Mouse (Mus musculus) liver, embryonic 14.5 days (tissue): ENCODE measurements around the gene Trem3. TPM values are rescaled to one million over a fixed set of nuclear protein-coding genes. Genes with fewer than 3 reads are reported as not detected.

Experiments used
- ATAC-seq: fragments of 200-750 bp; cut with Nextera tagmentation; 2 replicates; pipeline ENCODE4 v1.8.0; 2017; ENCODE audit warnings: moderate number of reproducible peaks, mild to moderate bottlenecking, moderate library complexity; ENCODE audit not compliant: insufficient read depth
- DNase-seq, 3 experiments: peaks; one replicate each; pipeline ENCODE4 v3.0.0-alpha.2; 2012 to 2013; ENCODE audit warnings: low read depth in 3 of 3, low spot score in 3 of 3
- H3K27ac ChIP-seq: fragments of 300-500 bp; sonication (generic); 2 replicates; pipeline ENCODE4 v1.5.1; 2014; ENCODE audit warnings: moderate library complexity, mild to moderate bottlenecking, control low read depth, inconsistent platforms
- H3K27me3 ChIP-seq: fragments of 300-500 bp; sonication (generic); 2 replicates; pipeline ENCODE4 v1.6.1; 2014; ENCODE audit warnings: mild to moderate bottlenecking, low read length, moderate library complexity; ENCODE audit not compliant: control insufficient read depth, insufficient read depth
- H3K36me3 ChIP-seq: fragments of 300-500 bp; sonication (generic); replicated peaks from 2 replicates; pipeline ENCODE4 v1.6.1; 2014; ENCODE audit warnings: low read depth; ENCODE audit not compliant: control insufficient read depth, insufficient read depth
- H3K4me1 ChIP-seq, 2 experiments: fragments of 200-500 bp in 1 of 2; fragments of 300-500 bp in 1 of 2; sonication (generic) in 1 of 2; replicated peaks; 2 replicates each; pipeline ENCODE4 v1.6.1; 2012 to 2014; ENCODE audit warnings: antibody characterized with exemption in 1 of 2, inconsistent platforms in 1 of 2, low read length in 1 of 2; ENCODE audit not compliant: control insufficient read depth in 2 of 2, insufficient read depth in 2 of 2
- H3K4me2 ChIP-seq: fragments of 300-500 bp; sonication (generic); 2 replicates; pipeline ENCODE4 v1.6.1; 2014; ENCODE audit warnings: low read depth, mild to moderate bottlenecking, control low read depth, moderate library complexity
- H3K4me3 ChIP-seq, 2 experiments: fragments of 200-500 bp in 1 of 2; fragments of 300-500 bp in 1 of 2; sonication (generic) in 1 of 2; 2 replicates each; pipeline ENCODE4 v1.5.1; 2012 to 2014; ENCODE audit warnings: low read depth in 2 of 2, low read length in 2 of 2, mild to moderate bottlenecking in 2 of 2, control low read depth in 1 of 2, inconsistent platforms in 1 of 2, moderate library complexity in 1 of 2; ENCODE audit not compliant: insufficient read depth in 1 of 2
- H3K9ac ChIP-seq: fragments of 300-500 bp; sonication (generic); replicated peaks from 2 replicates; pipeline ENCODE4 v1.6.1; 2014; ENCODE audit warnings: mild to moderate bottlenecking, control low read depth, moderate library complexity
- H3K9me3 ChIP-seq: fragments of 300-500 bp; sonication (generic); 2 replicates; pipeline ENCODE4 v1.6.1; 2016; ENCODE audit warnings: low read length, mixed read lengths; ENCODE audit not compliant: control insufficient read depth
- CTCF ChIP-seq: IDR thresholded peaks from 2 replicates; pipeline ENCODE4 v1.5.1; 2016; ENCODE audit warnings: antibody characterized with exemption, low read depth, control low read depth
- EP300 ChIP-seq: IDR thresholded peaks from 2 replicates; pipeline ENCODE4 v1.6.1; 2016; ENCODE audit warnings: antibody characterized with exemption, low read depth
- WGBS: fragments of 180-500 bp; shearing (Covaris S2); extraction: QIAGEN DNeasy Blood & Tissue Kit; methylation state at CpG from one replicate; pipeline ENCODE4 v1.1.7; 2014; ENCODE audit not compliant: insufficient replicate concordance; 5-methylcytosine and 5-hydroxymethylcytosine counted together
- polyA plus RNA-seq, 2 experiments: library from polyadenylated mRNA; depleted of rRNA in 1 of 2; stranded (reverse) in 1 of 2; unstranded in 1 of 2; fragments of >200 nt; fragmentation: Nextera tagmentation in 1 of 2; extraction: Ambion mirVana in 1 of 2; gene quantifications; 2 replicates each; pipeline versions ENCODE4 v1.2.1 to v1.2.3; 2012 to 2014

Trem3 gene
- polyA plus RNA-seq (2012; rRNA removed) (1.2 and 1.6 TPM in 2 replicates), polyA plus RNA-seq (2014; fragmentation: Nextera tagmentation; extraction: Ambion mirVana) (2.8 and 4.1 TPM in 2 replicates)

DNA sequence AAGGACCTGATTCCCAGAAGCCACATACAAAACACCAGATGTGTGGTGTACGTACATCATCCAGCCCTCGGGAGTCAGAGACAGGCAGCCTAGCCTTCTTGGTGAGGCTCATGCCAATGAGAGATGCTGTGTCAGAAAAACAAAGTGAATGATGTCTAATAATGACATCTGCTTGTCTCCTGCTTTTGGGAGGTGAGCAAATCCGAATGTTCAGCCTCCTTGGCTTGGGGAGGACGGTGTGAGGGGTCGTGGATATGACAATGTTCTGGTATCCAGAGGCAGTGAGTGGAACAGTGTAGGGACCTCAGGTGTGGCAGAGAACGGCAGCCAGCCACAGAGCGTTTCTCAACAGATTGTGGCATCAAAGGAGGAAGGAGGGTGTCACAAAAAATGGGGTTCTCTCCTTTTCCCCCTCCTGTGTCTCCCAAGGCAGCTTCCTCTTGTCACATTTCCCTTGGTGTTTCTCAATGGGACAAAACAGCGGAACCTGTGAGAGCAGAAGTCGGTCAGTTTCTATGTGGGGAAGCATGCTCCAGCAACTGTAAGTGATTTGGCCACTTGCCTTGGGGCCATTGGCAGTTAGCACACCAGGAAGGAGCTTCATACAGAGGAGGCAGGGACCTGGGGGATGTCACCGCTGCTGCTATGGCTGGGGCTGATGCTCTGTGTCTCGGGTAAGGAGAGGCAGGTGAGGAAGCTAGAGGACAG, at the start of gene Trem3:
Trem3 (plus strand) TSS at position 557 of the 708 bp plus-strand sequence.
- Histone ChIP-seq H3K9me3 (no peaks in the 10 kb centered on the region), H3K4me2 (no peak within 1 kb of the TSS), H3K4me1 (no peaks in the 10 kb centered on the region), H3K27me3 (no peaks in the 10 kb centered on the region), H3K27ac (no peak within 1 kb of the TSS), H3K4me3 (no peak within 1 kb of the TSS), H3K9ac (no peak within 1 kb of the TSS), H3K36me3 (no peaks in the 10 kb centered on the region)
- 57% methylated on average over 11 of the region's 11 CpGs for WGBS
- ATAC-seq (no peak), DNase-seq (no peak)
- TF ChIP-seq CTCF, result no peak
- no peak for TF ChIP-seq EP300

DNA sequence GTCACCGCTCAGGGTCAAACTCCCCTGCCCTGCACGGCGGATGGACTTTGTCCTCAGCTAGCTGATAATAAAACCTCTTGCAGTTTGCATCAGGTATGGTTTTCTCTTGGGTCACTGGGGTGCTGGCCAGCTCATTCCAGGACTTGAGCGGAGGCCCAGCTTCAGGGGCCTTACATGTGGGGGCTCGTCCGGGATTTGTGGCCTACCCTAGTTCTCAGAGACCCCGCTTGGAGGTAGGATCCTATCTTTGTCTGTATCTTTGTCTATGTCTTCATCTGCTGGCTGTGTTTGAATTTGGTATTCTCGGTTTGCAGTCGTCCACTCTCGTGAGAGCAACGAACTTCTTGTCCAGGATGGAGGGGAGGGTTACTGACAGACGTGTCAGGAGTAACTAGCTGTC, 44.5 kb upstream of the Trem3 start:
- Histone ChIP-seq H3K27ac (no peak overlapping the region), H3K36me3 (no peaks in the 10 kb centered on the region), H3K9me3 (peaks cover 4% of the 10 kb centered on the region; the same call in 1 of the 2 replicates), H3K27me3 (no peaks in the 10 kb centered on the region), H3K4me2 (no peak overlapping the region), H3K4me3 (no peak overlapping the region), H3K4me1 (no peaks in the 10 kb centered on the region), H3K9ac (no peak overlapping the region)
- TF ChIP-seq EP300 (no peak), CTCF (no peak)
- ATAC-seq (no peak), DNase-seq (no peak)
- WGBS, result 80% methylated on average over 12 of the region's 12 CpGs

DNA sequence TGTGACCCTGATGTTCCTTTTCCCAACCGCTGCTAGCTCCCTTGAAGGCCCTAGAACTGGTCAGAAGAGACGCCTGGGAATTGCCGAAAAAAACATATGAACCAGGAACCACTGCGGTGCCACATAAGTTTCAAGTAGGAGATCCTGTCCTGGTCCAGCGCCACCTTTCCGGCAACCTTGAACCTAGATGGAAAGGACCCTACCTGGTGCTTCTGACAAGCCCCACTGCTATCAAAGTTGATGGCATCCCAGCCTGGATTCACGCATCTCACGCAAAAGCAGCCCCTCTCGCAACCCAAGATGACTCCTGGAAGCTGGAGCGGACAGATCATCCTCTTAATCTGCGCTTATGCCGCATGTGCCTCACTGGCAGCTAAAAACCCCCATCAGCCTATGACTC, 35.0 kb upstream of the Trem3 start:
- Histone ChIP-seq H3K9ac (no peak overlapping the region), H3K36me3 (no peaks in the 10 kb centered on the region), H3K4me2 (no peak overlapping the region), H3K27me3 (no peaks in the 10 kb centered on the region), H3K27ac (no peak overlapping the region), H3K4me1 (no peaks in the 10 kb centered on the region), H3K4me3 (no peak overlapping the region), H3K9me3 (no peaks in the 10 kb centered on the region)
- DNase-seq (no peak), ATAC-seq (no peak)
- no peak for TF ChIP-seq EP300
- no peak for TF ChIP-seq CTCF
- 80% methylated on average over 12 of the region's 12 CpGs for WGBS

DNA sequence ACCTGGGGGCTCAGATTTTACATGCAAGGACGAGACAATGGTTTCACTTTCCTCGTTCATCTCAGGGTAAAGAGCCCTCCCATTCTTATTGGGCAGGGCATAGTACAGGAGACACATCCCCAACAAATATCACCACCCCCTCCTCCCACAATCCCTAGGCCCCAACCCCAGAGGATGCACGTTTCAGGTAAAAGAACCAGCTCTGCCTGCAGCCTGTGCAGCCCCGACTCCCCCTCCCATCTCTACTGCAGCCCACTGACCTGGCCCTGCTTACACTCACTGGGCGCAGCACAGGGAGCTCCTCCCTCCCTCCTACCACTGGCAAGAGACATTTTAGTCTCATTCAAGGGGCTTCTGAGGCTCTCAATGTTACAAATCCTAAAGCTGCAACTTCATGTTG, 34.1 kb upstream of the Trem3 start:
- Histone ChIP-seq H3K9ac (no peak overlapping the region), H3K36me3 (no peaks in the 10 kb centered on the region), H3K4me1 (no peaks in the 10 kb centered on the region), H3K9me3 (no peaks in the 10 kb centered on the region), H3K27me3 (no peaks in the 10 kb centered on the region), H3K4me3 (no peak overlapping the region), H3K27ac (no peak overlapping the region), H3K4me2 (no peak overlapping the region)
- ATAC-seq, result no peak
- TF ChIP-seq EP300, result no peak
- no peak for TF ChIP-seq CTCF
- no peak for DNase-seq
- WGBS, result 56% methylated on average over 5 of the region's 5 CpGs

DNA sequence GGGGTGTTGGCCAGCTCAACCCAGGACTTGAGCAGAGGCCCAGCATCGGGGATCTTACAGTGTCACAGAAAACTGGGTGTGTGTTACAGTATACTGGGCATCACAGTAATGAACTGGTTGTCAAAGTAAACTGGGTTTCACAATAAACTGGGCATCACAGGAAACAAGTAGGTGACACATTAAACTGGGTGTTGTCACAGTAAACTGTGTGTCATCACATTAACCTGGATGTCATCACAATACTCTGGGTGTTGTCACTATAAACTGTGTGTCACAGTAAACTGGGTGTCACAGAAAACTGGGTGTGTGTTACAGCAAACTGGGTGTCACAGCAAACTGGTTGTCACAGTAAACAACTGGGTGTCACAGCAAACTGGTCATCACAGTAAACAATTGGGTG, 32.1 kb upstream of the Trem3 start:
- 70% methylated on average over 1 of the region's 1 CpGs for WGBS

More for the DNA sequence above, 32.1 kb upstream of the Trem3 start:
- Histone ChIP-seq H3K4me2 (no peak overlapping the region), H3K27me3 (no peaks in the 10 kb centered on the region), H3K9ac (no peak overlapping the region), H3K9me3 (no peaks in the 10 kb centered on the region), H3K4me1 (no peaks in the 10 kb centered on the region), H3K27ac (no peak overlapping the region), H3K4me3 (no peak overlapping the region), H3K36me3 (no peaks in the 10 kb centered on the region)
- DNase-seq, result no peak
- no peak for TF ChIP-seq EP300
- TF ChIP-seq CTCF, result no peak
- ATAC-seq, result no peak
